9 mouse cellular contexts compared by ENCODE assay signal in the genomic region with DNA sequence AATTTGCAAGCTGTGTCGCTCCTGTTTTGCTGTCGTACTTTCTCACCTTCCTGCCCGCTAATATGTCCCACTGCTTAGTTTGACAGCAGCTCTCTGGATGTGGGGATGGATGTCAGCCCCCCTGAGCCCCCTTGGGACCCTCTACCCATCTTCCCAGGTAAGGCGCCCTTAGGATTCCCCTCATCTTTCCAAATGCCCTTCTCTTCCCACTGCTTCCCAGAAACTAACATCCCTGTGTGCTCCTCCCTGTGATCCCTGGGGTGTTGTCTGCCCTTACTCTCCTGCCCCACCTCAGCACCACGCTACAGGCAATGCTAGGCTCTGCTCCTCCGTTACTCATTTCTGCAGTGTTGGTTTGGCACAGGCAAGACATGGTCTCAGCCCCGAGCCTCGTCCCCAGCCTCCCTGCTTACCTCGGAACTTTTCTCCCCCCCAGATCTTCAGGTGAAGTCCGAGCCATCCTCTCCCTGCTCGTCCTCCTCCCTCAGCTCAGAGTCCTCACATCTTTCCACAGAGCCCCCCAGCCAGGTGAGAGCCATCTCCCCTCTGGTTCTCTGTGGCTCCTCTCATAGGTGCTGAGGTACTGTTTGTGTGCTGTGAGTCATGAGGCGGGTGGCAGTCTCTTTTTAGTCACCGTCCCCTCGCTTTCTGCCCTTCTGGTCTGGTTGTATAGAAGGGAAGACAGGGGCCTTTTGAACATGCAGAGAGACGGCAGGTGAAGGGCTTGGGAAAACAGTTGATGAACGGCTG. TPM values are rescaled to one million over a fixed set of nuclear protein-coding genes. Genes with fewer than 3 reads are reported as not detected.
DNase-seq lines count a peak whose midpoint lies in the region; ATAC-seq lines count a peak whose summit lies in the region.
"Had no signal": no experiment of that assay in that cellular context is flagged by ENCODE, and none has a peak within 500 bp of the region (broad histone marks: within the 10 kb centered on the region; RNA-seq: fewer than 3 reads in every experiment).

No protein-coding gene starts in this region.

- DNase-seq in heart, adult 8-10 months (ENCODE audit: low spot score) = no peak
- peak; percentile 63 for DNase-seq in cerebellum, adult 9-11 months
- no peak for DNase-seq in hindbrain, embryonic 11.5 days (ENCODE audit: low spot score)
- no peak for DNase-seq in midbrain, embryonic 10.5 days (ENCODE audit: low spot score)
- DNase-seq in urinary bladder, postnatal 25 days (ENCODE audit: low spot score) = no peak
- DNase-seq in left cerebral cortex, postnatal 36 days (ENCODE audit: low spot score in 2 of 2) = no peak
- DNase-seq in gastrocnemius, postnatal 14 days = no peak

- WGBS in heart, embryonic 13.5 days = 82% methylated on average over 16 of the region's 16 CpGs
- 84% methylated on average over 16 of the region's 16 CpGs for WGBS in hindbrain, embryonic 11.5 days
- 87% methylated on average over 16 of the region's 16 CpGs for WGBS in midbrain, embryonic 10.5 days

- peaks cover 48% of the 10 kb centered on the region for H3K36me3 ChIP-seq in heart, embryonic 13.5 days
- peaks cover 15% of the 10 kb centered on the region; the same call in 1 of the 2 replicates for H3K36me3 ChIP-seq in hindbrain, embryonic 11.5 days (ENCODE audit: control insufficient read depth, insufficient read depth, low read length)
- H3K36me3 ChIP-seq in midbrain, embryonic 10.5 days = peaks cover 63% of the 10 kb centered on the region

- intact Hi-C loops in left cerebral cortex, postnatal 36 days (cut with DNase I) = no loop called here
- intact Hi-C loops in gastrocnemius, postnatal 14 days (cut with DNase I; ENCODE audit: low total_unique reads) = no loop called here

- H3K9ac ChIP-seq in heart, embryonic 13.5 days = peak overlapping the region; percentile 93
- peak overlapping the region; percentile 96; the same call in 1 of the 2 replicates for H3K9ac ChIP-seq in hindbrain, embryonic 11.5 days (ENCODE audit: low read depth, low read length)

- H3K27ac ChIP-seq in heart, embryonic 13.5 days (replicated peaks) = no peak overlapping the region
- no peak overlapping the region for H3K27ac ChIP-seq in hindbrain, embryonic 11.5 days (ENCODE audit: low read depth, low read length)
- H3K27ac ChIP-seq in midbrain, embryonic 10.5 days (replicated peaks) = no peak overlapping the region

- no peaks in the 10 kb centered on the region for H3K27me3 ChIP-seq in heart, embryonic 13.5 days (replicated peaks)
- H3K27me3 ChIP-seq in hindbrain, embryonic 11.5 days (ENCODE audit: control insufficient read depth, insufficient read depth, low read length) = no peaks in the 10 kb centered on the region
- H3K27me3 ChIP-seq in midbrain, embryonic 10.5 days (ENCODE audit: low read depth, poor library complexity, severe bottlenecking) = no peaks in the 10 kb centered on the region

- H3K4me1 ChIP-seq in heart, embryonic 13.5 days = peaks cover 29% of the 10 kb centered on the region
- H3K4me1 ChIP-seq in hindbrain, embryonic 11.5 days (replicated peaks; ENCODE audit: control insufficient read depth, insufficient read depth, low read length) = no peaks in the 10 kb centered on the region; the same call in 1 of the 2 replicates
- peaks cover 42% of the 10 kb centered on the region for H3K4me1 ChIP-seq in midbrain, embryonic 10.5 days

- H3K9me3 ChIP-seq in heart, embryonic 13.5 days = no peaks in the 10 kb centered on the region
- H3K9me3 ChIP-seq in hindbrain, embryonic 11.5 days (ENCODE audit: control insufficient read depth, low read length) = no peaks in the 10 kb centered on the region
- H3K9me3 ChIP-seq in midbrain, embryonic 10.5 days (replicated peaks) = no peaks in the 10 kb centered on the region

- no peak for ATAC-seq in heart, embryonic 13.5 days (ENCODE audit: extremely low read depth, insufficient number of reproducible peaks, low FRiP score, low TSS enrichment)
- no peak for ATAC-seq in hindbrain, embryonic 11.5 days (ENCODE audit: low FRiP score)

- H3K4me3 ChIP-seq in heart, embryonic 13.5 days = peak overlapping the region; percentile 99
- peak overlapping the region; percentile 97 for H3K4me3 ChIP-seq in hindbrain, embryonic 11.5 days (ENCODE audit: low read depth, low read length)
- H3K4me3 ChIP-seq in midbrain, embryonic 10.5 days = peak overlapping the region; percentile 82

- H3K4me2 ChIP-seq in heart, embryonic 13.5 days = peak overlapping the region; percentile 81
- H3K4me2 ChIP-seq in hindbrain, embryonic 11.5 days (replicated peaks; ENCODE audit: low read depth, low read length) = peak overlapping the region; percentile 84; the same call in 1 of the 2 replicates

RNA-seq across cellular contexts. Expression of a gene that starts 1.4 kb away (rescaled TPM):
- polyA plus RNA-seq in heart, embryonic 13.5 days (2015; fragmentation: Nextera tagmentation; extraction: Ambion mirVana) = 56.1 and 56.2 TPM in 2 replicates
- total RNA-seq in heart, adult 8-10 months (2022) = 10 to 100 TPM; 14.4 to 19.9 (median 16.0) TPM
- 61.9 and 67.5 TPM in 2 replicates for polyA plus RNA-seq in hindbrain, embryonic 11.5 days (2014; fragmentation: Nextera tagmentation; extraction: Ambion mirVana)
- polyA plus RNA-seq in midbrain, embryonic 10.5 days (2016; fragmentation: Nextera tagmentation; extraction: Ambion mirVana) = 111 and 123 TPM in 2 replicates
- total RNA-seq in left cerebral cortex, postnatal 36 days (2021) = 10 to 100 TPM; 63.9 to 66.4 TPM
- 10 to 100 TPM in 1 of 2 experiments, 1 to 10 TPM in 1; 8.9 to 11.0 TPM for total RNA-seq in gastrocnemius, postnatal 14 days (2021)

RNA-seq across cellular contexts. Expression of a gene that starts 3.8 kb away (rescaled TPM):
- 10.4 and 10.7 TPM in 2 replicates for polyA plus RNA-seq in heart, embryonic 13.5 days (2015; fragmentation: Nextera tagmentation; extraction: Ambion mirVana)
- total RNA-seq in heart, adult 8-10 months (2022) = 1 to 10 TPM; 6.9 to 9.7 (median 8.6) TPM
- 16.4 and 17.2 TPM in 2 replicates for polyA plus RNA-seq in hindbrain, embryonic 11.5 days (2014; fragmentation: Nextera tagmentation; extraction: Ambion mirVana)
- 16.8 and 18.9 TPM in 2 replicates for polyA plus RNA-seq in midbrain, embryonic 10.5 days (2016; fragmentation: Nextera tagmentation; extraction: Ambion mirVana)
- total RNA-seq in left cerebral cortex, postnatal 36 days (2021) = 10 to 100 TPM; 12.3 to 14.1 TPM
- 1 to 10 TPM; 4.6 to 6.4 TPM for total RNA-seq in gastrocnemius, postnatal 14 days (2021)

RNA-seq across cellular contexts. Expression of a gene that starts 19.0 kb away (rescaled TPM):
- polyA plus RNA-seq in heart, embryonic 13.5 days (2015; fragmentation: Nextera tagmentation; extraction: Ambion mirVana) = 0.15 and 0.31 TPM in 2 replicates
- total RNA-seq in heart, adult 8-10 months (2022) = 1 to 10 TPM in 3 of 4 experiments, under 1 TPM in 1; 0.92 to 1.4 (median 1.1) TPM
- polyA plus RNA-seq in hindbrain, embryonic 11.5 days (2014; fragmentation: Nextera tagmentation; extraction: Ambion mirVana) = 1.0 and 2.0 TPM in 2 replicates
- polyA plus RNA-seq in midbrain, embryonic 10.5 days (2016; fragmentation: Nextera tagmentation; extraction: Ambion mirVana) = 0.54 and 1.2 TPM in 2 replicates
- total RNA-seq in left cerebral cortex, postnatal 36 days (2021) = 100 to 1,000 TPM; 148 to 168 TPM
- under 1 TPM; 0.27 to 0.47 TPM for total RNA-seq in gastrocnemius, postnatal 14 days (2021)
- total RNA-seq: common myeloid progenitor, adult 5-6 weeks had no signal

RNA-seq across cellular contexts. Expression of a gene that starts 20.0 kb away (rescaled TPM):
- polyA plus RNA-seq in heart, embryonic 13.5 days (2015; fragmentation: Nextera tagmentation; extraction: Ambion mirVana) = 26.1 and 27.6 TPM in 2 replicates
- total RNA-seq in heart, adult 8-10 months (2022) = 10 to 100 TPM; 48.1 to 68.8 (median 59.5) TPM
- 23.6 and 26.0 TPM in 2 replicates for polyA plus RNA-seq in hindbrain, embryonic 11.5 days (2014; fragmentation: Nextera tagmentation; extraction: Ambion mirVana)
- polyA plus RNA-seq in midbrain, embryonic 10.5 days (2016; fragmentation: Nextera tagmentation; extraction: Ambion mirVana) = 22.5 and 23.6 TPM in 2 replicates
- 10 to 100 TPM; 37.2 to 47.1 TPM for total RNA-seq in left cerebral cortex, postnatal 36 days (2021)
- total RNA-seq in gastrocnemius, postnatal 14 days (2021) = 10 to 100 TPM; 35.7 to 38.9 TPM

RNA-seq across cellular contexts. Expression of a gene that starts 22.0 kb away (rescaled TPM):
- polyA plus RNA-seq in heart, embryonic 13.5 days (2015; fragmentation: Nextera tagmentation; extraction: Ambion mirVana) = 1.3 and 1.4 TPM in 2 replicates
- 10 to 100 TPM; 22.4 to 34.3 (median 32.2) TPM for total RNA-seq in heart, adult 8-10 months (2022)
- polyA plus RNA-seq in hindbrain, embryonic 11.5 days (2014; fragmentation: Nextera tagmentation; extraction: Ambion mirVana) = 0.01 and 0.09 TPM in 2 replicates
- polyA plus RNA-seq in midbrain, embryonic 10.5 days (2016; fragmentation: Nextera tagmentation; extraction: Ambion mirVana) = not detected in 2 replicates
- 1 to 10 TPM; 1.5 to 2.0 TPM for total RNA-seq in left cerebral cortex, postnatal 36 days (2021)
- total RNA-seq in gastrocnemius, postnatal 14 days (2021) = 10 to 100 TPM; 69.8 to 85.6 TPM
- total RNA-seq: common myeloid progenitor, adult 5-6 weeks had no signal

Comparison
In these comparisons a context has a peak if more than half of its experiments do, and no peak if none do; other contexts are left out.
1. RNA of a gene that starts 19.0 kb away (total RNA-seq): 148 to 168 TPM in left cerebral cortex, postnatal 36 days; 0.92 to 1.4 TPM in heart, adult 8-10 months and 0.27 to 0.47 TPM in gastrocnemius, postnatal 14 days; every median in the first group is over 10 times any median in the second.
2. Peak in every context shown above with its lines, with median percentiles within 50 percentile points of each other: H3K4me3 ChIP-seq.